Mouse (Mus musculus): ENCODE measurements around the gene Rapgef5.

- TF ChIP-seq CTCF (IDR thresholded peaks at IDR 0.05; ENCODE audit: control insufficient read depth, insufficient read depth, insufficient read length) (no peak), MAX (IDR thresholded peaks at IDR 0.05) (no peak), USF1 (IDR thresholded peaks at IDR 0.05; ENCODE audit: low read depth) (no peak), MYOG (IDR thresholded peaks at IDR 0.05; ENCODE audit: control insufficient read depth, extremely low read depth, insufficient read length) (no peak)
These were observed 6.4 kb upstream of the Rapgef5 start for GRCm38 (mm10) chr12:117509919-117510318.
